Mouse (Mus musculus): Measurements from ENCODE around the gene Rpl26. TPM values are rescaled to one million over a fixed set of nuclear protein-coding genes. Genes with fewer than 3 reads are reported as not detected.

Rpl26 gene
- polyA plus RNA-seq, 1 experiment from 2014 or later, result 1,184 TPM

DNA sequence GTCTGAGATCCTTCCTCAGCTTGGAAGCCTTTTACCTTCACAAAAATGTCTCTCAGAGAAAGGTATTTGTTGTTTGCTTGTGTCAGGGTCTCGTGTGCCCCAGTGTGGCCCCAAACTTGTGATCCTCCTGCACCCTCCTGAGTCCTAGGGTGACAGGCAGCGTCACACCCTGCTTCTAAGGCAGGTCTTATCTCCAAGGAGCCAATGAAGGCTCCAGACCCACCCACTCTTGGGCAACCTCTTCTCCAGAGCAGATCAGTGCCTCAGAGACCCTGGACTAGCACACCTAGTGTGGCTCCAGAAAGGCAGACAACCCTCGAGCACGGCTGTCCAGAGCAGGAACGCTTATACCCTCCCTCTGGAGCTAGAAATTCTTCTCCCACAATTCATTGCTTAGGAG is 17.0 kb upstream of the Rpl26 start:
- no peaks in the 10 kb centered on the region for H3K27me3 ChIP-seq (ENCODE audit: control insufficient read depth, insufficient read depth, low read length)
- H3K4me3 ChIP-seq (ENCODE audit: low read length), result no peak overlapping the region
- no peak overlapping the region for H3K9ac ChIP-seq (ENCODE audit: low read depth, low read length)
- H3K9me3 ChIP-seq (ENCODE audit: control insufficient read depth, low read length), result no peaks in the 10 kb centered on the region
- no peaks in the 10 kb centered on the region for H3K36me3 ChIP-seq (ENCODE audit: control insufficient read depth, insufficient read depth, low read length)
- H3K4me2 ChIP-seq (replicated peaks; ENCODE audit: low read depth, low read length), result no peak overlapping the region
- WGBS, result 77% methylated on average over 5 of the region's 5 CpGs
- H3K27ac ChIP-seq (ENCODE audit: low read depth, low read length), result no peak overlapping the region
- ATAC-seq (ENCODE audit: low FRiP score, low TSS enrichment), result no peak
- no peaks in the 10 kb centered on the region for H3K4me1 ChIP-seq (ENCODE audit: control insufficient read depth, insufficient read depth, low read length)

DNA sequence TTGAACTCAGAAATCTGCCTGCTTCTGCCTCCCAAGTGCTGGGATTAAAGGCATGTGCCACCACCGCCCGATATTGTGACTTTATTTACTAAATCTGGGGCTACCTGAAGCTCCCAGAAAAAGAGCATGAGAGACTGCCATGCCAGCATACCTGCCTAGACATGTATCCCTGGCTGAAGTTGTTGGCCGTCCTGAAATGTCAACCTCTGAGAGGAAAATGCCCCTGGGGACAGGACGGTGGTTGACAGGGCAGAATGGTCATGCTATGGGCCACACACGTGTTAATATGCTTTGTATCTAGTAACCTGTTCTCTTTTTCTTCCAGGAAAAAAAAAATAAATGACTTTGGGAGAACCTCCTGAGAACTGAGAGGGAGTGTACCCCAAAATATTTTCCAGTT is 15.3 kb upstream of the Rpl26 start:
- no peaks in the 10 kb centered on the region for H3K27me3 ChIP-seq (ENCODE audit: control insufficient read depth, insufficient read depth, low read length)
- no peaks in the 10 kb centered on the region for H3K4me1 ChIP-seq (ENCODE audit: control insufficient read depth, insufficient read depth, low read length)
- WGBS, result 83% methylated on average over 5 of the region's 5 CpGs
- H3K27ac ChIP-seq (ENCODE audit: low read depth, low read length), result no peak overlapping the region
- no peak overlapping the region for H3K4me3 ChIP-seq (ENCODE audit: low read length)
- H3K36me3 ChIP-seq (ENCODE audit: control insufficient read depth, insufficient read depth, low read length), result no peaks in the 10 kb centered on the region
- no peaks in the 10 kb centered on the region for H3K9me3 ChIP-seq (ENCODE audit: control insufficient read depth, low read length)
- ATAC-seq (ENCODE audit: low FRiP score, low TSS enrichment), result no peak
- H3K4me2 ChIP-seq (replicated peaks; ENCODE audit: low read depth, low read length), result no peak overlapping the region
- H3K9ac ChIP-seq (ENCODE audit: low read depth, low read length), result no peak overlapping the region

DNA sequence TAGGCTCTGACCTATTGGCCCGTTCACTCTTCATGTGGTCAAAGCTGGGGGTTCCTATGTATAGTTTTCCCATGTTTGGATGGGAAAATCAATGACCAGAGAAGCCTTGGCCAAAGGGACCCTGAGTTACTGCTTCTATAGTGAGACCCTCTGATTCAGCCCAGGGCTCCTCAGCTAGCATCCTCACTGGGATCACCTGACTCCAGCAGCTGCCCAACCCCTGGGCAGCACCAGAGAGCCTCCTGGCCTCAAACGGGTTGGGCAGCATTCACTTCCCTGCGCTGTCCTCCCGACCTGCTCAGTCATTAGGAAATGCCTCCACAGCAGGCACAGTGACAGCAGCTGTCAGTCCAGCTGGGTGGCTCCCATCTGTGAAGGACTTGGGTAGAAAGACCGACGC is 13.1 kb upstream of the Rpl26 start, which contains the start of gene Rnf222:
TSS of gene Rnf222 (plus strand) at position 301 of the 400 bp plus-strand sequence.
- Histone ChIP-seq H3K4me3 (ENCODE audit: low read length) (no peak within 1 kb of the TSS), H3K9ac (ENCODE audit: low read depth, low read length) (no peak within 1 kb of the TSS), H3K4me2 (replicated peaks; ENCODE audit: low read depth, low read length) (no peak within 1 kb of the TSS), H3K4me1 (ENCODE audit: control insufficient read depth, insufficient read depth, low read length) (no peaks in the 10 kb centered on the region), H3K27me3 (ENCODE audit: control insufficient read depth, insufficient read depth, low read length) (no peaks in the 10 kb centered on the region), H3K27ac (ENCODE audit: low read depth, low read length) (no peak within 1 kb of the TSS), H3K9me3 (ENCODE audit: control insufficient read depth, low read length) (no peaks in the 10 kb centered on the region), H3K36me3 (ENCODE audit: control insufficient read depth, insufficient read depth, low read length) (no peaks in the 10 kb centered on the region)
- WGBS, result 37% methylated on average over 6 of the region's 6 CpGs
- no peak for ATAC-seq (ENCODE audit: low FRiP score, low TSS enrichment)

DNA sequence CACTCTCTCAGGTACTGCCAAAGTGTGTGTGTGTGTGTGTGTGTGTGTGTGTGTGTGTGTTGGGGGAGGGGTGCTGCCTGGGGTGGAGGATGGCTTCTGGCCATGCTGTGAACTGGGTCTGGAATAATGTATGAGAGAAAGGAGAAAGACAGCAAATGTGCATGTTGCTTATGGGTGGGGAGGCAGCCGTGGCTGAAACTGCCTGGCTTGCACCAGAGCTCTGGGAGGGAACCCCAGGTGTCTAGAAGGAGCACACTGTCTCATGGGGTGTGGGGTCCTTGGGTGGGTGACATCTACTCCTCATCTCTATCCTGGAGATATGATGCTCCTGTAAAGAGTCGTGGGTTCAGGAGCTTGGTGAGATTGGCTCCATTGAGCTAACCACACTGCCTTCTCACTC is 12.7 kb upstream of the Rpl26 start:
- no peaks in the 10 kb centered on the region for H3K36me3 ChIP-seq (ENCODE audit: control insufficient read depth, insufficient read depth, low read length)
- no peaks in the 10 kb centered on the region for H3K27me3 ChIP-seq (ENCODE audit: control insufficient read depth, insufficient read depth, low read length)
- no peak overlapping the region for H3K4me3 ChIP-seq (ENCODE audit: low read length)
- 63% methylated on average over 2 of the region's 2 CpGs for WGBS
- no peak overlapping the region for H3K9ac ChIP-seq (ENCODE audit: low read depth, low read length)
- no peak overlapping the region for H3K27ac ChIP-seq (ENCODE audit: low read depth, low read length)
- no peak for ATAC-seq (ENCODE audit: low FRiP score, low TSS enrichment)
- no peaks in the 10 kb centered on the region for H3K9me3 ChIP-seq (ENCODE audit: control insufficient read depth, low read length)
- no peaks in the 10 kb centered on the region for H3K4me1 ChIP-seq (ENCODE audit: control insufficient read depth, insufficient read depth, low read length)
- H3K4me2 ChIP-seq (replicated peaks; ENCODE audit: low read depth, low read length), result no peak overlapping the region

DNA sequence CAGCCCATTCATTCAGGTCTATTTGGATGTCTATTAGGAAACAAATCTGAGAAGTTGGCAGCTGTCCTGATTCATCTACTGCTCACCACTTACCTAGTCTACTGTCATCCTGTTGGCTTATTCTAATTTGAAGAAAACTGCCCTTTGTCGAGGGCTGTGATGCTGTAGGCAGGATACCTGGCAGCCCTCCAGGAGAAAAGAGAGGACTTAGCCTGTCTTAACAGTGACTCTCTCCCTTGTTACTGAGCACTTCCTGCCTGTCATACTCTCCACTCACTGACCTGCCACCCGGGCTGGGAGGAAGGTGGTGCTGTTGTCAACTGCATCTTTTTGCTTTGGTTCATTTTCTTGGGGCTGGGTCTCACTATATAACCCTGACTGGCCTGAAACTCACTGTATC is 10.8 kb upstream of the Rpl26 start:
- ATAC-seq (ENCODE audit: low FRiP score, low TSS enrichment), result no peak
- H3K36me3 ChIP-seq (ENCODE audit: control insufficient read depth, insufficient read depth, low read length), result no peaks in the 10 kb centered on the region
- WGBS, result 41% methylated on average over 2 of the region's 2 CpGs

DNA sequence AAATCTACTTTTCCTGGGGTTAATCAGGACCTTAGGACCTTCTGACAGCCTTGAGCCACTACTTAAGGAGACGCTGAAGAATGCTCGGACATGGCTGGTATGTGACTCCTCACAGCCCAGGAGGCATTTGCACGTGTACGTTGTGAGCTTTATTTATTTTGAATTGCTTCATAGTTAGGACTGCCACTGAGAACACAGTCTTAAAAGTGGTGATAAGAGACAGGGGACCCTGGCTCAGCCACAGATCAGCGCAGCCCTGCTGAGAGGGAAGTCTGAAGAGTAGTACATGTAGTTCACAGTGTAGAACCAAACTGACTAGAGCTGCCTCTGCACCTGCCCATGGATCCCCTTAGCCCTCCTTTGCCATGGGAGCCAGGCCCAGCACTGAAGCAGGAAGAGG is 9.6 kb upstream of the Rpl26 start:
- Histone ChIP-seq H3K9ac (ENCODE audit: low read depth, low read length) (no peak overlapping the region), H3K36me3 (ENCODE audit: control insufficient read depth, insufficient read depth, low read length) (no peaks in the 10 kb centered on the region), H3K27me3 (ENCODE audit: control insufficient read depth, insufficient read depth, low read length) (no peaks in the 10 kb centered on the region), H3K4me3 (ENCODE audit: low read length) (no peak overlapping the region), H3K27ac (ENCODE audit: low read depth, low read length) (no peak overlapping the region), H3K9me3 (ENCODE audit: control insufficient read depth, low read length) (no peaks in the 10 kb centered on the region), H3K4me1 (ENCODE audit: control insufficient read depth, insufficient read depth, low read length) (no peaks in the 10 kb centered on the region), H3K4me2 (replicated peaks; ENCODE audit: low read depth, low read length) (no peak overlapping the region)
- ATAC-seq (ENCODE audit: low FRiP score, low TSS enrichment), result no peak
- 81% methylated on average over 5 of the region's 5 CpGs for WGBS

More for the DNA sequence above, 10.8 kb upstream of the Rpl26 start:
- H3K9ac ChIP-seq (ENCODE audit: low read depth, low read length), result no peak overlapping the region
- no peak overlapping the region for H3K27ac ChIP-seq (ENCODE audit: low read depth, low read length)
- no peaks in the 10 kb centered on the region for H3K4me1 ChIP-seq (ENCODE audit: control insufficient read depth, insufficient read depth, low read length)
- no peak overlapping the region for H3K4me3 ChIP-seq (ENCODE audit: low read length)
- H3K27me3 ChIP-seq (ENCODE audit: control insufficient read depth, insufficient read depth, low read length), result no peaks in the 10 kb centered on the region
- no peak overlapping the region for H3K4me2 ChIP-seq (replicated peaks; ENCODE audit: low read depth, low read length)
- no peaks in the 10 kb centered on the region for H3K9me3 ChIP-seq (ENCODE audit: control insufficient read depth, low read length)

DNA sequence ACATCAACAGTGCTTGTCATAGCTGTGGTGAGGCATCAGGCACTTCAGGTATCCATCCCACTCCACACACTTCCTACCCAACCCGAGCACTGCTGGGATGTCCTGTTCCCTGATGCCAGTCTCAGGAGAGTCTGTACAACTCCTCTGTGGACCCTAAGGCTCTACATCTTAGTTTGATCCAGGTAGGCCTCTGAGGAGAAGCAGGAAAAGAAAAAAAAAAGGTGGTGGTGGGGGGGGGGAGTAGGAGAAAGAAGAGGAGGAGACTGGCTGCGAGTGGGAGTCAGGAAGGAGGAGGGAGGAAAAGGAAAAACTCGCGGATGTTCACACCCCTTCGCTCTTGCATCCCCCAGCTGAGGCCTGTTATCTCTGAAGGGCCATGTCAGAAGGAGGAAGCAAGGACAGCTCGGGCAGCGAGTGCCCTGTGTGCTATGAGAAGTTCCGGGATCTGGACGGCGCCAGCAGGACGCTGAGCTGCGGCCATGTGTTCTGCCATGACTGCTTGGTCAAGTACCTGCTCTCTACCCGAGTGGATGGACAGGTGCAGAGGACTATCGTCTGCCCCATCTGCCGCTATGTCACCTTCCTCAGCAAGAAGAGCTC is 9.1 kb upstream of the Rpl26 start:
- H3K27me3 ChIP-seq (ENCODE audit: control insufficient read depth, insufficient read depth, low read length), result no peaks in the 10 kb centered on the region
- H3K36me3 ChIP-seq (ENCODE audit: control insufficient read depth, insufficient read depth, low read length), result no peaks in the 10 kb centered on the region
- H3K4me1 ChIP-seq (ENCODE audit: control insufficient read depth, insufficient read depth, low read length), result no peaks in the 10 kb centered on the region
- no peaks in the 10 kb centered on the region for H3K9me3 ChIP-seq (ENCODE audit: control insufficient read depth, low read length)
- no peak for ATAC-seq (ENCODE audit: low FRiP score, low TSS enrichment)
- H3K27ac ChIP-seq (ENCODE audit: low read depth, low read length), result no peak overlapping the region
- H3K4me3 ChIP-seq (ENCODE audit: low read length), result no peak overlapping the region
- no peak overlapping the region for H3K4me2 ChIP-seq (replicated peaks; ENCODE audit: low read depth, low read length)
- 72% methylated on average over 13 of the region's 15 CpGs for WGBS
- peak overlapping the region; percentile 23; the same call in 1 of the 2 replicates for H3K9ac ChIP-seq (ENCODE audit: low read depth, low read length)

DNA sequence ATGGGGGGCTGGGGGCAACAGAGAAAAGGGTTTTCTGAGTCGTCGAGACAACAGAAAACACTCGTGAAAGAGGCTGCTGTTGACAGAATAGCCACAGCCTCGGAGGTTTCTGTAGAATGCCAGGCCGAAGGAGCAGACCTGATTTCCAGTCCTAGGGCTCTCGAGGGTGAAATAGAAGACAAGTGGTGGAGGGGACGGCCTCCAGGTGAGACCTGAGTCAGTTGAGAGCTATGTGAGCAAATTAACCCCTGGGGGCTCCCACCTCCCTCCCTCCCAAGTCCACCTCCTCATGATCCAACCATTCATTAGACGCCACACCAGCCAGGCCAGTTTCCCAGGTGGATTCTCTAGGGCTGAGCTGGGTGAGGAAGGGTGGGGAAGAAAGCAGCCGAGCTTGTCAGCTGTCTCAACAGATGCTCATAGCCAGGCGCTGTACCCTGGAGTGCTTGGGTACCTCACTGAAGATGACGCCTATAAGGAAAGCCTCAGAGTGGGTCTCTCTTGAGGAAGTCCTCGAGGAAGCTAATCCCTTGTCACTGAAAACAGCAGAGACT is 7.4 kb upstream of the Rpl26 start:
- Histone ChIP-seq H3K9me3 (ENCODE audit: control insufficient read depth, low read length) (no peaks in the 10 kb centered on the region), H3K27ac (ENCODE audit: low read depth, low read length) (no peak overlapping the region), H3K27me3 (ENCODE audit: control insufficient read depth, insufficient read depth, low read length) (no peaks in the 10 kb centered on the region), H3K9ac (ENCODE audit: low read depth, low read length) (no peak overlapping the region), H3K4me3 (ENCODE audit: low read length) (no peak overlapping the region), H3K4me1 (ENCODE audit: control insufficient read depth, insufficient read depth, low read length) (no peaks in the 10 kb centered on the region), H3K36me3 (ENCODE audit: control insufficient read depth, insufficient read depth, low read length) (no peaks in the 10 kb centered on the region), H3K4me2 (replicated peaks; ENCODE audit: low read depth, low read length) (no peak overlapping the region)
- WGBS, result 68% methylated on average over 12 of the region's 12 CpGs
- no peak for ATAC-seq (ENCODE audit: low FRiP score, low TSS enrichment)

DNA sequence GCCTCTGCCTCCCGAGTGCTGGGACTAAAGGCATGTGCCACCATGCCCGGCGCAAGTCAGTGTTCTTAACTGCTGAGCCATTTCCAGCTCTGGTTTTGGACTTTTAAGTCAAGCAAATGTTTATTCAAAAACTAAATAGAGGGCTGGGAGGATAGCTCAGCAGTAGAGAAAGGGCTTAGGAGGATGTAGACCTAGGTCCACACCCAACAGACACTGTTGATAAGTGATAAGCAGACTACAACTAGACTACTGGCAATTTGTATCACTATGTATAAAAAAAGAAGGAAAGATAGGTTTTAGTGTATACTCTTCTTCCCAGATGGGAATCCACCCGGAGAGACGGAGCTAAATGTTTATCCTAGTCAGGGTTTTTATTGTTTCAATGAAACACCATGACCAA is 5.1 kb upstream of the Rpl26 start:
- H3K4me3 ChIP-seq (ENCODE audit: low read length), result no peak overlapping the region
- ATAC-seq (ENCODE audit: low FRiP score, low TSS enrichment), result no peak
- no peak overlapping the region for H3K4me2 ChIP-seq (replicated peaks; ENCODE audit: low read depth, low read length)
- no peaks in the 10 kb centered on the region for H3K27me3 ChIP-seq (ENCODE audit: control insufficient read depth, insufficient read depth, low read length)
- WGBS, result 95% methylated on average over 5 of the region's 5 CpGs
- no peaks in the 10 kb centered on the region for H3K9me3 ChIP-seq (ENCODE audit: control insufficient read depth, low read length)
- no peaks in the 10 kb centered on the region for H3K36me3 ChIP-seq (ENCODE audit: control insufficient read depth, insufficient read depth, low read length)
- H3K4me1 ChIP-seq (ENCODE audit: control insufficient read depth, insufficient read depth, low read length), result no peaks in the 10 kb centered on the region
- no peak overlapping the region for H3K9ac ChIP-seq (ENCODE audit: low read depth, low read length)
- H3K27ac ChIP-seq (ENCODE audit: low read depth, low read length), result no peak overlapping the region

All from kidney, embryonic 14.5 days (tissue).